Mouse (Mus musculus): ENCODE results near the gene Thap3. TPM values are rescaled to one million over a fixed set of nuclear protein-coding genes. Genes with fewer than 3 reads are reported as not detected.

Thap3 gene
- polyA plus RNA-seq, 1 experiment from 2014 or later, result 34.7 TPM

Other genes starting within 250 kb of the Thap3 start
- gene Camta1, start 127.1 kb downstream of the Thap3 start, polyA plus RNA-seq (2016; fragmentation: Nextera tagmentation; extraction: Ambion mirVana), result 104 and 110 TPM in 2 replicates
- 113 and 121 TPM in 2 replicates for gene Dnajc11, start 55.3 kb downstream of the Thap3 start, polyA plus RNA-seq (2016; fragmentation: Nextera tagmentation; extraction: Ambion mirVana)
- gene Phf13, start 7.3 kb upstream of the Thap3 start, polyA plus RNA-seq (2016; fragmentation: Nextera tagmentation; extraction: Ambion mirVana), result 29.0 and 32.1 TPM in 2 replicates
- 9.7 and 10.6 TPM in 2 replicates for gene Klhl21, start 19.8 kb upstream of the Thap3 start, polyA plus RNA-seq (2016; fragmentation: Nextera tagmentation; extraction: Ambion mirVana)
- 25.0 and 26.4 TPM in 2 replicates for gene Zbtb48, start 38.7 kb upstream of the Thap3 start, polyA plus RNA-seq (2016; fragmentation: Nextera tagmentation; extraction: Ambion mirVana)
- 0.50 and 0.68 TPM in 2 replicates for gene Tas1r1, start 49.6 kb upstream of the Thap3 start, polyA plus RNA-seq (2016; fragmentation: Nextera tagmentation; extraction: Ambion mirVana)
- gene Nol9, start 50.3 kb upstream of the Thap3 start, polyA plus RNA-seq (2016; fragmentation: Nextera tagmentation; extraction: Ambion mirVana), result 43.7 and 44.2 TPM in 2 replicates
- gene Plekhg5, start 83.5 kb upstream of the Thap3 start, polyA plus RNA-seq (2016; fragmentation: Nextera tagmentation; extraction: Ambion mirVana), result 11.7 and 13.2 TPM in 2 replicates
- gene Tnfrsf25, start 126.9 kb upstream of the Thap3 start, polyA plus RNA-seq (2016; fragmentation: Nextera tagmentation; extraction: Ambion mirVana), result 1.0 and 1.3 TPM in 2 replicates
- gene Espn, start 163.4 kb upstream of the Thap3 start, polyA plus RNA-seq (2016; fragmentation: Nextera tagmentation; extraction: Ambion mirVana), result 7.5 and 10.3 TPM in 2 replicates
- gene Hes2, start 169.9 kb upstream of the Thap3 start, polyA plus RNA-seq (2016; fragmentation: Nextera tagmentation; extraction: Ambion mirVana), result 0.11 and 1.0 TPM in 2 replicates
- gene Acot7, start 189.1 kb upstream of the Thap3 start, polyA plus RNA-seq (2016; fragmentation: Nextera tagmentation; extraction: Ambion mirVana), result 51.8 and 55.5 TPM in 2 replicates

All from embryonic facial prominence, embryonic 10.5 days (tissue).